Mouse (Mus musculus): ENCODE measurements at regions not wholly inside any gene's neighbourhood (a gene's known extent, or its start where the extent isn't known, plus 50 kb on each side); places are given as distances from the start of the nearest gene placed in this dataset.
A peak's percentile ranks its signal among the peaks of the same experiment; 100 is the strongest.
"Not testable (repeated sequence)": the region's sequence is repeated elsewhere in the genome, so short reads cannot be mapped to it uniquely, and the experiment has no call there.

DNA sequence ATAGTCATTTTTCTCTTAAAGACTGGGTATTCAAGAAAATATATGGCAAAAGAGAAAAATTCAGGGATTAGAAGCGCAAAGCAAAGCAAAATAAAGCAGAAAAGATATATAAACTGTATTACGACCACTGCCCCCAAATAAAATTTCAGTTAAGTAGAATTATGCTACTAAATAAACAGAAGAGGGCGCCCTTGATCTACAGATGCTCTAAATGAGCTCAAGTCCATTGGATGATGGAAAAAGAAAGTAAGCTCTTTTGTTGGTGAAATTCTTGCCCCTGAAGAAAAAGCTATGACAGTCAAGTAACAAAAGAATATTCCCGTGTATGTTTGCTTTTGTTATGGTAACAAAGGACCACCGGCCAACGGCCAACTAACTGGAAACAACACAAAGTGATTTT is 165.5 kb upstream of the Stk26 start:
- WGBS, result 34% methylated on average over 6 of the region's 6 CpGs
- no peaks in the 10 kb centered on the region for H3K27me3 ChIP-seq (replicated peaks)
- H3K9ac ChIP-seq (replicated peaks), result no peak overlapping the region
- H3K9me3 ChIP-seq (replicated peaks), result no peaks in the 10 kb centered on the region
- no peak for ATAC-seq (ENCODE audit: low FRiP score)
- H3K4me1 ChIP-seq, result no peaks in the 10 kb centered on the region
- no peak overlapping the region for H3K4me3 ChIP-seq (replicated peaks)
- H3K36me3 ChIP-seq, result no peaks in the 10 kb centered on the region
- no peak overlapping the region for H3K27ac ChIP-seq (replicated peaks)
- H3K4me2 ChIP-seq, result no peak overlapping the region

DNA sequence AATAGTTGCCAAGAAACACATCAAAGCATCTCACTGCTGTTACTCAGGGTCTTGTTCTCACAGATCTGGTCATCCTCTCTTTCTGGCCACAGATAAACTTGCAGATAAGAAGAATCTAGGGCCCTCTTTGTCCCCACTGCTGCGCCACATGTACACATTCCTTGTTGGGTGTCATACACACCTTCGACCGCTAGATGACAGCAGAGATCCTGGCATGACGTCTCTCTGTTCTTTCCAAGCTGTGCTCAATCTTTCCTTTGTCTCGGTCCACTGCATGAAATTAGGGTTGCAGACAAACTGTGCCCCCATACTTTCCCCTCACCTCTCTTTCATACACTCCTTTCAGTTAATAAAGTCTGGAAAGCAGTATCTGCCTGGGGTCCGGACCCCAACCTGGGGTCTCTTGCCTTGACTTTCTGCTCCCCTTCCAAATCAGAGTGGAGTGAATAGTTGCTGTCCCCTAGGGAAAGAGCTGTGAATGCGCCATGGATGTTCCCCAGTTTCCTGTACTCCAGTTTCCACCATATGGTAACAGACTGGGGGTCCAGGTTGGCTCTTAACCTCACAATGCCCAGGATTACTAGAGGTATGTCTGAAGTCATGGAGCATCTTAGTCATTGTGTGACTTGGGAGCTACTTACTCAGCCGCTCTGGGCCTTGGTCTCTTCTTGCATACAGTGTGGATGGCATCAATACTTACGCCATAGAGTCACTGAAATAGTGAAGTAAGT is 182.8 kb upstream of the Stk26 start:
- no peaks in the 10 kb centered on the region for H3K4me1 ChIP-seq
- ATAC-seq (ENCODE audit: low FRiP score), result peak; percentile 88
- no peak overlapping the region for H3K9ac ChIP-seq (replicated peaks)

DNA sequence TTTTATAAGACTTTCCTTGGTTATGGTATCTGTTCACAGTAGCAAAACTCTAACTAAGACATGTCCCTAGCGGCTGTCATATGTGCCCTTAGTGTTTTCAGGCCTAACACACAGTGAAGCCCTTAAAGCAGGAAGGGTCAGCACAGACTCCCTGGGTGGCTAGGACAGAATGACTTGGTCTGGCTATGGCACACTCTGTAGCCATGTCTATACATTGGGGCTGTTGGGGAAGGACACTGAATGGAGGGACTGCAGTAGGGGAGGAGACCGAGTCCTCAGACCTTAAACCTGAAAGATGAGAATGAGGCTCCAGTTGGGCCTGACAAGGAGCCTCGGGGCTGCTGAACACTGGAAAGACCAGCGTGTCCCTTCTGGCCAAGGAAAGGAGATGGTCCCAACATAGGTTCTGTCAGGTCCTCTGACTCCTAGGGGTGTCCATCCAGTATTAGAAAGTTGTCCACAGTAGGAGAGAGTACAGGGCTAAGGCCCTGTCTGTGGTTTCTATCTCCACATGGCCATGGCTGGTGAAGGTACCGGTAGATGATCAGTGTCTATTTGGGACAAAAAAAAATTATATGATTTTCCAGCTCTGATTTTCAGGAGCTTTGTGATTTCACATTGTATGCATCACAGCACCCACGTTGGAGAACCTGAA is 183.5 kb upstream of the Stk26 start:
- Histone ChIP-seq H3K9ac (replicated peaks) (no peak overlapping the region), H3K27me3 (replicated peaks) (no peaks in the 10 kb centered on the region), H3K4me1 (no peaks in the 10 kb centered on the region), H3K27ac (replicated peaks) (no peak overlapping the region), H3K4me2 (no peak overlapping the region), H3K4me3 (replicated peaks) (no peak overlapping the region), H3K9me3 (replicated peaks) (no peaks in the 10 kb centered on the region), H3K36me3 (no peaks in the 10 kb centered on the region)
- WGBS, result 72% methylated on average over 6 of the region's 6 CpGs
- ATAC-seq (ENCODE audit: low FRiP score), result no peak

More for the DNA sequence above, 182.8 kb upstream of the Stk26 start:
- H3K27me3 ChIP-seq (replicated peaks), result no peaks in the 10 kb centered on the region
- WGBS, result 36% methylated on average over 9 of the region's 9 CpGs
- H3K4me2 ChIP-seq, result peak overlapping the region; percentile 22; the same call in 1 of the 2 replicates
- no peaks in the 10 kb centered on the region for H3K36me3 ChIP-seq
- H3K9me3 ChIP-seq (replicated peaks), result no peaks in the 10 kb centered on the region
- no peak overlapping the region for H3K4me3 ChIP-seq (replicated peaks)
- no peak overlapping the region for H3K27ac ChIP-seq (replicated peaks)

- WGBS, result 88% methylated on average over 1 of the region's 1 CpGs
- not testable (repeated sequence) for H3K9ac ChIP-seq (replicated peaks)
These were observed 185.5 kb upstream of the Stk26 start for GRCm38 (mm10) chrX:50655380-50655779.

DNA sequence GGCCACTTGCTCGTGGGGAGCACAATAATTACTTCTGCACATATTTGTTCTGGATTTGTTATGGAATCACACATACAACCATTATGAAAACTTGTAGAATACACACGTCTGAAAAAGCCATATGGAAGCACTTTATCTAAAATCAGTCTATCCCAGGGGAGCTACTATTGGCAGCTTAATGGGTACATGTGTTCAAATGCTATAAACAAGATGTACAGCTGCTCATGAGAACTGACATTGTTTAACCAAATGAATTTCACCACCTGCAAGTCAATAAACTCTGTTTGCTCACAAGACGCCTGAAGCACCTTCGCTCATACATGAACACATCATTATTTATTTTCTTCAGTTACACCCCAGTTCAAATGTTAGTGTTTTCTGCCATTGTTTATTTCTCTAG is 199.5 kb upstream of the Stk26 start:
- no peak for ATAC-seq (ENCODE audit: low FRiP score)
- no peak overlapping the region for H3K27ac ChIP-seq (replicated peaks)

More at GRCm38 (mm10) chrX:50655380-50655779, 185.5 kb upstream of the Stk26 start:
- H3K36me3 ChIP-seq; H3K4me2 ChIP-seq; H3K9me3 ChIP-seq (replicated peaks); H3K4me3 ChIP-seq (replicated peaks); H3K27me3 ChIP-seq (replicated peaks); ATAC-seq (ENCODE audit: low FRiP score); H3K27ac ChIP-seq (replicated peaks); H3K4me1 ChIP-seq: not testable (repeated sequence)

DNA sequence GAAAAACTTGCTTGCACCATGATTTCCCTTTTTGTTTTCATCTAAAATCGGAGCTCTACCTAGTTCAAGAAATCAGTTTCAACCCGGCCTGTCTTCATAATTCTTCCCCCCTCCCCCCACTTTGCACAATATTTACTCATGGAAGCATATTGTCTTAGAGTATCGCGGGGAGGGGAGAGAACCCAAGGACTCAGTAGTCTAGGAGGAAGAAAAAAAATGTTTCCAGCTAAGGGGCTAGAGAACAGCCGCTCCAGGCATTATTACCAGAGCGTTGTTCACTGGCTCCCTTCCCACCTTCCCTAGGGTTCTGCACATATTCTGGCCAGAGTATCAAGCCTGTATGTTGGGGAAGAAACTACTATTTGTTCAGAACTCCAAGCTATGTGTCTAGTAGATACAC is 205.2 kb upstream of the Stk26 start:
- H3K36me3 ChIP-seq, result no peaks in the 10 kb centered on the region
- 0 out of 2 replicates have a peak overlapping the region, but pooled peaks have one; percentile 1 for H3K27ac ChIP-seq (replicated peaks)
- no peaks in the 10 kb centered on the region for H3K9me3 ChIP-seq (replicated peaks)
- H3K27me3 ChIP-seq (replicated peaks), result no peaks in the 10 kb centered on the region
- H3K9ac ChIP-seq (replicated peaks), result 0 out of 2 replicates have a peak overlapping the region, but pooled peaks have one; percentile 23
- peak overlapping the region; percentile 58 for H3K4me2 ChIP-seq
- H3K4me1 ChIP-seq, result no peaks in the 10 kb centered on the region
- 26% methylated on average over 6 of the region's 6 CpGs for WGBS
- ATAC-seq (ENCODE audit: low FRiP score), result peak; percentile 54
- H3K4me3 ChIP-seq (replicated peaks), result peak overlapping the region; percentile 52

More for the DNA sequence above, 199.5 kb upstream of the Stk26 start:
- no peak overlapping the region for H3K9ac ChIP-seq (replicated peaks)
- WGBS, result 36% methylated on average over 4 of the region's 4 CpGs
- no peaks in the 10 kb centered on the region for H3K4me1 ChIP-seq
- no peaks in the 10 kb centered on the region for H3K36me3 ChIP-seq
- H3K4me2 ChIP-seq, result no peak overlapping the region
- H3K27me3 ChIP-seq (replicated peaks), result no peaks in the 10 kb centered on the region
- no peak overlapping the region for H3K4me3 ChIP-seq (replicated peaks)
- H3K9me3 ChIP-seq (replicated peaks), result no peaks in the 10 kb centered on the region

DNA sequence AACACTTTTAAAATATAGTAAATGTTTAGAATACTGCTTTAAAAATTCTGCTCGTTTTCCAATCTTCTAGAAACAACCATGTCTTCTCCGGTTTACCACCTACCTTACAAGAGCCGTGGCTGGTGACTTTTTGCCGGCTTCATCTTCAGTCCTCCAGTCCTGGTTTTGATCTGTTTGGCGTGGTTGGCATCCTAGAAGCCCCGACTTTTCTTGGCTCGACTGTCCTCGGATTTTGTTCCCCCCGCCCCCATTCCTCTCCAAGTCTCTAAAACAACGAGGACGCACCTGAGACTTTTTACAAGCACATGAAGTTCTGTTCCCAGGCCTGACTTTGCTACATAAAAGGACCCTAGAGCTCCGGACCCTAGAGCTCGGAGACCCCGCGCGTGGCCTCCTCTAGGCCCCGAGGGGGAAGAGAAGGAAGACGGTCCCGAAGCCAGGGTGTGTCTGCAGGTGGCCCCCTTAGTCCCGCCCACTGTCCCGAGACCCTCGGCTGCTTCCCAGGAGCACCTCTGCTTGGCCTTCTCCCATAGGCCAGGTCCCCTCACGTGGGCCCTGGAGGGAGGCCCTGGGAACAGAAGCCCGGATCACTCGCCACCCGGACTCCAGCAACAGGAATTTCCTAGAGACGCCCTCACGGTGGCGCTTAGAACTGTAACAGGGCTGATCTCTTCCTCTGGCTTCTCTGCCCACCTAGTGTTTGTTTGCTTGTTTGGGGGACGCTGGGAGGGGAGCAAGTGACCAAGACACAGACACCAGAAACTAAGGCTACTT is 205.8 kb upstream of the Stk26 start:
- Histone ChIP-seq H3K9ac (replicated peaks) (peak overlapping the region; percentile 47), H3K9me3 (replicated peaks) (no peaks in the 10 kb centered on the region), H3K4me3 (replicated peaks) (peak overlapping the region; percentile 52), H3K27me3 (replicated peaks) (no peaks in the 10 kb centered on the region), H3K4me2 (peak overlapping the region; percentile 58), H3K36me3 (no peaks in the 10 kb centered on the region), H3K4me1 (no peaks in the 10 kb centered on the region), H3K27ac (replicated peaks) (0 out of 2 replicates have a peak overlapping the region, but pooled peaks have one; percentile 13)
- WGBS, result 14% methylated on average over 26 of the region's 30 CpGs
- ATAC-seq (ENCODE audit: low FRiP score), result peak; percentile 98

DNA sequence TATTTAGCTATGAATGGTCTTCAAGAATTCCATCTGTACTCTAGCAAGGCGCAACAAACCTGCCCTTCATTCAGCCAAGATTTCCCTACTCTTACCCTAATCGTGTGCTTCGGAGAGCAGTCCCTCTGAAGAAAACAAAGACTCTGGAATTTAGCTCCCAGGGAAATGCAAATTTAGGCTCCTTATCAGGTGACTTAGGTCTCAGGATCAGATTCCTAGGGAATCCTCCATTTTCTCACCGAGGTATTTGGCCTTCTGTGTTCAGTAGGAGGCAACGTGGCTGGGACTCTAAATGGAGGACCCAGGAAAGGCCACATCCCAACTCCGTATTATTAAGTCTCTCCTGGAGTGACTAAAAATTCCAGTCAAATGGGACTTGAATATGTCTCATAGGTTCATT is 204.2 kb upstream of the Olfr1324 start:
- Histone ChIP-seq H3K4me1 (no peaks in the 10 kb centered on the region), H3K27ac (replicated peaks) (no peak overlapping the region), H3K4me2 (no peak overlapping the region), H3K9me3 (replicated peaks) (no peaks in the 10 kb centered on the region), H3K9ac (replicated peaks) (no peak overlapping the region), H3K36me3 (no peaks in the 10 kb centered on the region), H3K27me3 (replicated peaks) (no peaks in the 10 kb centered on the region), H3K4me3 (replicated peaks) (no peak overlapping the region)
- 32% methylated on average over 6 of the region's 6 CpGs for WGBS
- no peak for ATAC-seq (ENCODE audit: low FRiP score)

GRCm38 (mm10) chrX:50625336-50625735 is 197.0 kb upstream of the Olfr1324 start:
- no peaks in the 10 kb centered on the region for H3K27me3 ChIP-seq (replicated peaks)
- no peak overlapping the region for H3K4me2 ChIP-seq
- ATAC-seq (ENCODE audit: low FRiP score), result no peak
- no peaks in the 10 kb centered on the region for H3K9me3 ChIP-seq (replicated peaks)
- no peak overlapping the region for H3K4me3 ChIP-seq (replicated peaks)
- H3K27ac ChIP-seq (replicated peaks), result no peak overlapping the region
- no peaks in the 10 kb centered on the region for H3K4me1 ChIP-seq
- no peaks in the 10 kb centered on the region for H3K36me3 ChIP-seq
- WGBS, result 84% methylated on average over 6 of the region's 6 CpGs
- no peak overlapping the region for H3K9ac ChIP-seq (replicated peaks)

DNA sequence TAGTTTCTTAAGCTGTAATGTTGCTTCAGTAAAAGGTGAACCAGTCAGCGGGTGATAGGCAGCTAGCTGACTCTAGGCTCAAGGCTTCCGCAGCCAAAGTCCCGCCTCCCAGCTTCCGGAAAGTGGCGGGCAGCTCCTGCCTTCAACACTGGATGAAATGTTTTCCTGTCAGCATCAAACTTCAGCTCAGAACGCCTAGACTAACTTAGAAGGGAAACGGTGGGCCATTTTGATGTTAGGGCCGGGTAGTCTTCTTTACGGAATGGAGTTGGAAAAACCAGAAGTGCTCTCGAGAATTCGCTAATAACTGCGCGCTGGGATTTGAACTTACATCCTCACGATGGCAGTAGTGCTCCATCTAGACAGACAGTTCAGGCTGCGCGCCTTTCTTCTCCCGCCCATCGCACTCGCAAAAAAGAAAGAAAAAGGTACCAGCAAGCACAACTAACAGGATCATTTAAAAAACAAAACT is 194.7 kb upstream of the Olfr1324 start:
- no peaks in the 10 kb centered on the region for H3K27me3 ChIP-seq (replicated peaks)
- ATAC-seq (ENCODE audit: low FRiP score), result no peak
- 56% methylated on average over 19 of the region's 19 CpGs for WGBS
- H3K9ac ChIP-seq (replicated peaks), result no peak overlapping the region
- no peaks in the 10 kb centered on the region for H3K9me3 ChIP-seq (replicated peaks)
- H3K4me1 ChIP-seq, result no peaks in the 10 kb centered on the region
- peak overlapping the region; percentile 72 for H3K27ac ChIP-seq (replicated peaks)
- peak overlapping the region; percentile 25 for H3K4me3 ChIP-seq (replicated peaks)
- H3K36me3 ChIP-seq, result no peaks in the 10 kb centered on the region
- H3K4me2 ChIP-seq, result no peak overlapping the region

DNA sequence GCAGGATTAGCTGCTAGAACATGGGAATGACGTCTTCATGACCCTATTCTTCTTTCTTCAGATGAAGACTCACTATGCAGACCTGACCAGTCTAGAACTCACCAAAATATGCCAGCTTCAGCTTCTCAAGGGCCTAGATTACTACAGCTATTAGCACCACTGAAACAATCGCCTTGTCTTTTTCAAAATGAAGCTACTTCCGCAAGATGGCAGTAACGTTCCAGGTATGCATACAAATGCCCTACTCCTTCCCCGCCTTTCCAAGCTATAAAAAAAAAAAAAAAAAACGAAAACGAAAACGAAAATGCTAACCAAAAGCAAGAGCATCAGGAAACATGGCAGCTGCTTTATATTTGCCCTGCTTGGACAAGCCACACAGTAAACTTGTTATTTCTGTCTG is 192.6 kb upstream of the Olfr1324 start:
- WGBS, result 65% methylated on average over 8 of the region's 8 CpGs
- ATAC-seq (ENCODE audit: low FRiP score), result no peak
- Histone ChIP-seq H3K4me3 (replicated peaks) (no peak overlapping the region), H3K27ac (replicated peaks) (0 out of 2 replicates have a peak overlapping the region, but pooled peaks have one; percentile 18), H3K9me3 (replicated peaks) (no peaks in the 10 kb centered on the region), H3K4me2 (no peak overlapping the region), H3K27me3 (replicated peaks) (no peaks in the 10 kb centered on the region), H3K9ac (replicated peaks) (no peak overlapping the region), H3K4me1 (no peaks in the 10 kb centered on the region), H3K36me3 (no peaks in the 10 kb centered on the region; the same call in 1 of the 2 replicates)
